Mouse (Mus musculus): ENCODE data around the gene Pou3f1. TPM values are rescaled to one million over a fixed set of nuclear protein-coding genes. Genes with fewer than 3 reads are reported as not detected.
"Not testable (repeated sequence)": the region's sequence is repeated elsewhere in the genome, so short reads cannot be mapped to it uniquely, and the experiment has no call there.

Gene Pou3f1
- total RNA-seq, 2 experiments from 2014 or later: not detected

DNA sequence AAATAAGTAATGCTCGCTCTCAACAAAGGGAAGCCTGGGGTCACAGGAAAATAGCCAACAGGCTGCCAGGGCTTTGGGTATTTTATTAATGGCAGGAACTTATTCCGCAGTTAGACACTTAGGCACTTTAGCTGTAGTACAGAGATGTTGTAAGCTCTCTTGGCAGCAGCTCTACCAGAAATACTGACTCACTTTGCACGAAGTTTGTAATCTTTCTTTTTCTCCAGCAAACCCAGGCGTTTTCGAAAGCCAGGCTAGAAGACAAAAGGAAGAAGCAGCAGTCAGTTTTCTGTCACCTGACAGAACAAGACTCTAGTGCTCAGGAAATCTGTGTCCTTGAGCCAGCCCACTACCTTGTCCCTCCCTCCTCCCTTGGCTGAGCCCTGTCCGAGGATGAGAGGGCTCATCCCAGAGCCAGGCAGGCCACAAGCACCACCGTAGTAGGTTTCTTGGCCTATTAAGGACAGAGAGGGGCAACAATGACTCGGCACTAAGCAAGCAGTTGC lies 29.3 kb downstream of the Pou3f1 start:
- ATAC-seq (replicated peaks; ENCODE audit: poor library complexity): no peak

DNA sequence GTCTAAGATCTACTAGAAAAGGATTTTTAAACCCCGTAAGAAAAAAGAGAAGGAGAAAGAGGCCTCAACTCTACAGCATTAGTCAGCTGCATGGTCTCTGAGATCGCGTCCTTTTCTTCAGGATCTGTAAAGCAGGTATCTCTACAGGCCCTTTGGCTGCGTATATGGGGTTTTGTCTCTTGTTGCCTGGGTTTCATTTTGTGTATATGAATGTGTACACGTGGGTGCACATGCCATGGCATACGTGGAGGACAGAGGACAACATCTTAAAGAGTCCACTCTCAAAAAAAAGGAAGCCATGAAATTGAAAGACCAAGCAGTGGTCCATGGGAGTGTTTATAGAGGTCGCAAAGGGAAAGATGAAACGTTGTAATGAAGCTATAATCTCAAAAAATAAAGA lies 34.8 kb downstream of the Pou3f1 start:
- ATAC-seq (replicated peaks; ENCODE audit: poor library complexity): no peak

DNA sequence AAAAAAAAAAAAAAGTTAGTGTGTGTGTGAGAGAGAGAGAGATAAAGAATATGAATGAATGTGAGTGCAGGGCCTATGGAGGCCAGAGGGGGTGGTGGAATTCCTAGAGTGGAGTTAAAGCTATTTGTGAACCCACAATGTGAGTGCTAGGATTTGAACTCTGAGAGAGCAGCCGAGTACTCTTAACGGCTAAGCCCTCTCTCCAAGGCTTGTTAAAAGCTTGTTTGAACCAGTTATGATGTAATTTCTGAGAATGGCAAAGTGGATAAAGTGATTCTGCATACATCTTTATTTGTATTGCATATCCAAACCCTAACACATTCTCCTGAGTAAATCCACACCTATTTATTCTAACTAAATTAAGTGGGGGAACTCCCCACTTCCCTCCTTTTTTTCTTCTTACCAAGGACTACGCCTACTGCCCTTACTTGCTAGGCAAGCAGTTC lies 35.8 kb downstream of the Pou3f1 start:
- ATAC-seq (replicated peaks; ENCODE audit: poor library complexity): no peak

DNA sequence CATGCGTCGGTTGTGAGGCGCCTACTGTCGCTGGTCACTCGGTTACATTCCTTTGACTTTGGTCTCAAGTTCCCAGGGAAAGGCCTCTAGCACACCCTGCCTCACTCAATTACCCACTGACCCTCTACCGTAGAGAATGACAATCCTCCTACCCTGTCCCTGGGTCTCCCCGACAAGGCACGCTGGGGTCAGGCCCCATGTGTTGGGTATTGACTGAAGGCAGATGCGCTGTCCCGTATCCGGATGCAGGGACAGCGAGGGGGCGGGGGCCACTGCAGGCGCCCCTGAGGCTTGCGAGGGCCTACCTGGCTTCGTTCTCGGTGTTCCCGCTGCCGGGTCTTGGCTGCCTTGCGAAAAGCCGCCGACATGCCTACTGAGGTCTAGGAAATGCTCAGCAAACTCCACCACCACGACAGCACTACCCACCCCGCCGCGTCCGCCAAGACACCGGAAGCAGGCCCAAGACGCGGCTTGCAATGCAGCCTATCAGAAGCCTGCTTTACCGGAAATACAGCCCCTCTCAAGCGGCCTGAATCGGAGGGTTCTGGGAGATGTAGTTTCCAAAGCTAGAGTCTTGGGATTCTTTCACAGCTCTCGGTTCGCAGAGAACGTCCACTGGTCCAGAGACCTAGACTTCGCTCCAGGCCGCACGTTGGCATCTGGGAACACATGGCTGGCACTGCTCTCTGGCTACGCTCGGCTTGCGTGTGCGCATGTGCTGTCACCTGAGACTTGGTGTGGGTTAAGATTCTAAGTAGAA lies 36.7 kb downstream of the Pou3f1 start, which contains the start of gene Utp11:
Gene Utp11, minus strand, starts transcription at position 466 of the 760 bp plus-strand sequence.
- peak; percentile 89 for ATAC-seq (replicated peaks; ENCODE audit: poor library complexity)

DNA sequence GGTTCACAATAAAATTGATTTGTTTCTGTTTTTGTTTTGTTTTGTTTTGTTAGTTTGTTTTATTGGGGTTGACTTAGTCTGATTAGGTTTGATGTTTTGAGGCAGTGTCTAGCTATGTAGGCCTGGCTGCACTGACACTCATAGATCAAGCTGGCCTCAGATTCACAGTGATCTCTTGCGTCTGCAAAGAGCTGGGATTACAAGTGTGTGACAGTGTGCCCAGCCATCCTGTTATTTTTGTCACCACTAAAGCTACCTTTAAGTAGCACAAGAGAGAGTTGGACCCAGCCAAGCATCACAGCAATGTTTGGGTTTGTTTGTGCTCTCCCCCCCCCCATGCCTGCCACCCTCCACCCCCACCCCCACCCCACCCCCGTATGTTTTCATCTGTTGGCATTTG lies 38.0 kb downstream of the Pou3f1 start:
- ATAC-seq (replicated peaks; ENCODE audit: poor library complexity): no peak

DNA sequence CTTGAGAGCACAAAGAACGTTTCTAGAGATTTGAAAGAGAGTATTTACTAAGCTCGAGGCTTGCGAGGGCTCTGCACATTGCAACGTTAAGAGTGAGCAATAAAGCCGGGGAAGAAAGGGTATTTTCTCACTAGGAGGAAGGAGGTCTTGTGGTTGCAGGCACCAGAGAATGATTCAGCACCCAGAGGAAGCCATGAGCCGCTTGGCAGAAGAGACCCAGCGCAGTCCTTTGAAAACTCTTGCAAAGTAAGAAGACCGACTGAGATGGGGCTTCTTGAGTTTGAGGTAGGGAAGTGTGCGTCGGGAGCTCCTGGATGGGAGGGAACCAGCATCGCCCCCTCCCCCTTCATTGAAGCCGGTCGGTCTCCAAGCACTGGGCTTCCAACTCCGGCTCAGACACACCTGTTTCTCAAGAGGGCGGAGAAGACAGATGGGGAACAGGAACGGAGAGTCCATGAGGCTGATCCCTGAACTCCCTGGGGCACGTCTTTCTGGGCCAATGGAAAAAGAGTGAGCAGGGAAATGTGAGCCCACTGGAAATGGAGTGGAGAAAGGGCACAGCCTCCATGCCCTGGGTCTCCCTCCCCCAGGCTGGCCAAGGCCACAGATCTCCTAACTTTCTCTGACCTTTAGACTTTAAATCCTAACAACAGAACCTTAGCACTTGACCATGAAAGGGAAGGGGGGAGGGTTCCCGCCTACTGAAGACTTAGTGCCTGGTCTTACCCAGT lies 39.3 kb downstream of the Pou3f1 start:
- peak; percentile 27 for ATAC-seq (replicated peaks; ENCODE audit: poor library complexity)

DNA sequence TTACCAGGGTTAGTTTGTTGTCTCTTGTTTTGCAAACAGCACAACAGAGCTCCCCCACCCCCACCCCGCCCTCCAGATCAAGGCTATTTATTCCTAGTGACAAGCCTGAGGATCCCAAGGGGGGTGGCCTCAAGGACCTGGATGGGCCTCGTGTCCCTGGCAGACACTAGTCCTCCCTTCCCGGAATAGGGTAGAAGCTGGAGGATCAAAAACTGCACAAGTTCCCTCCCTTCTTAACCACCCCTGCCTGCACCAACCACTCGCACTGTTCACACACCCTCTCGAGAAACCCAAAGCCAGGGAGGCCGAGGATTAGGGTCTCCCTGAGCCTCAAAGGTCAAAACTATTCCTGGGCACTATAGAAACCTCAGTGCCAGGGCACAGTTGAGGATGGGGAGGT lies 43.2 kb downstream of the Pou3f1 start:
- no peak for ATAC-seq (replicated peaks; ENCODE audit: poor library complexity)

DNA sequence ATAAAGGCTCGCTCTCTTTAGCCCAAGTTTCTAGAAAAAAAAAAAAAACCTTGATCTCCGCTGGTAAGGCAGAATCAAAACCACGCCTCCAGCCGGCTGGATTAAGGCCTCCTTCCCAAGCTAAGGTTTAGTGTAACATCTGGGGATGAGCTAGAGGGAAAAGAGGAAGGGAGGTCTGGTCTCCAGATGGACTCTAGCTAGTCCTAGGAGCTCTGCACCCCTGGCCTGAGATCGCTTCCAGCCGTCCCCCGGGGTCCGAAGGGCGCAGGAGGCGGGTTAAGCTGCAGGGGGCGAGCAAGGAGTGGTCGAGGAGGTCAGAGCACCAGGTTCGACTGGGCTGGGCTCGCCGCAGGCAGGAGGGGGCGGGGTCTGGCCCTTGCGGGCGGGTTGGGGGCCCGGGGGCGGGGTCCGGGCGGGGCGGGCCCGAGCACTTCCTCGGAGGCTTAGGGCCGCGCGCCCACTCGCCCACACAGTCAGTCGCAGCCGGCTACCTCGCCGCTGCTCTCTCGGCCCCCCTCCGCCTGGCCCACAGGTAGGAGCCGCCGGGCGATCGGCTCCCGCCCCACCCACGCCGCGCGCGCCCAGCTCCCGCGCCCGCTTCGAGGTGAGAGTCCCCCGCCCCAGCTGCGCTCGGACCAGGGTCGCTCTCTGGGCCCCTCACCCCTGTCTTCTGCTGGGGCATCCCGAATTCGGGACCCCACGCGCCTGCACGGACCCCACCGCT lies 43.8 kb downstream of the Pou3f1 start, which contains the start of gene Fhl3:
Gene Fhl3, plus strand, starts transcription at position 454 of the 724 bp plus-strand sequence.
- ATAC-seq (replicated peaks; ENCODE audit: poor library complexity): peak; percentile 21

DNA sequence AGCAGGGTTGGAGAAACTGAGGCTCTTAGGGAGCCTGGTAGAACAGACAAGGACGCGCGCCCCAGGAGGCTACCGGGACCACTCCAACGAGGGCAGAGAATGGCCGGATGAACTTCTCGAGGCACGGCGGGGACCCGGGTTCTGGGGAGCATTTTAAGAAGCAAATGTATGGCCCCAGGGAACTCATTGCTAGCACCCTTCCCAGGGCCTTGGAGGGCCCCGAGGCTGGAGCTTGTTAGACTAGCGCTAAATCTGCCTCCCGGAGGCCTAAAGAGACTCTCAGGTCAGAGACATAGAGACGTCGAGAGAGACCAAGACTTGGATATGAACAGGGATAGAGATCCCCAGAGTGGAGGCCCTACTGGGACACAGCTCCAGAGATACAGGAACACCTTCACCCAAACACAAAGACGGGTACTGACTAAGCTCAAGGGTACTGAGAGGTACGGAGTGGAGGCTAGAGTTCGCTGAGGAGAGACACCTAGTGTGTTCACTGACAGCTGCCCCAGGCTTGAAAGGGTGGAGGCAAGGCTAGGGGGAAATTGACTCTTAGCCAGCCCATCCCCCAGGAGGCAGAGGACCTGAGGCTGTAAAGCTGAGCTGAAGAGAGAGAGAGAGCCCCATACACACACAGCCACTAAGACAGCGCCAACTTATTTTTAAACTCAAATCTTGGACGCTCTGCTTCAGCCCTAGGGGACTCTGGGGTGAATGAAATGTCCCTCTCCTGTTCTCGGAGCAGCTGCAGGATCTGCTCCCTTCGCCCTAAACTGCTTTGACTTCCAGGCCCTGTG lies 44.6 kb downstream of the Pou3f1 start:
- peak; percentile 21 for ATAC-seq (replicated peaks; ENCODE audit: poor library complexity)

DNA sequence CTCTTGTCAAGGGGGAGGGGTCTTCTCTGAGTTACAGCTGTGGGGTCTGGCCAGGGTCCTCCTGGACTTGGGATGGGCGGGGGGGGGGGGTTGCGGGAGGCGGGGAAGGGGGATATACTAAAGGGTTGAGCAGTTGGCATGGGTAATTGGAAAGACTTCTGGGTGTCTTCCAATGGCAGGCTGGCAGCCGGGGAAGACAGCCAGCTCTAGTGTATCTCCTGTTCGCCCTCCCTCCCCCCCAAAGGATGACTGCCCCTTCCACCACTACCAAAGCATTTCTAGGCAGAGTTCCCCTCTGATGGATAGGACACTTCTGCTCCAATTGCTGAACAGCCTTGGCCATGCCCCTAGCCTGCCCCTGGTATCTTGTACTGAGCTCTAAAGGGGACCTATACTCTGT lies 45.3 kb downstream of the Pou3f1 start:
- ATAC-seq (replicated peaks; ENCODE audit: poor library complexity): no peak

DNA sequence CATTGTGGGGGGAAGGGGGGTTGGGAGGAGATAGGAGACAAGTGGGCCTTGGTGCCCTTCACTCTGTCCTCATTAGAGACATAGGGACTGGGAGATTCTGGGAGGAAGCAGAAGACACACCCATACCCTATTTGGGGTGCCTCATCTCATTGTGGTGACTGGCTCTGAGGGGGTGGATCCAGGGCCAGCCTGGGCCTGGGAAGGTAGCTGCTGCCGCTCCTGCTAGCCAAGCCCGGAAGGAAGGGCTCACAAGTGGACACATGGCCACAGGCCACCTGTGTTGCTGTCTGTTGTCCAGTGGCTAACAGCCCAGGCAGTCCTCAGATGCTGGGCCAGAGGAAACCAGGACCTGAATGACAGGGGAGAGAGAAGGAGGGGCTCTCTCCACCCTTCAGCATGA lies 46.8 kb downstream of the Pou3f1 start:
- ATAC-seq (replicated peaks; ENCODE audit: poor library complexity): 0 out of 2 replicates have a peak, but pooled peaks have one; percentile 13

DNA sequence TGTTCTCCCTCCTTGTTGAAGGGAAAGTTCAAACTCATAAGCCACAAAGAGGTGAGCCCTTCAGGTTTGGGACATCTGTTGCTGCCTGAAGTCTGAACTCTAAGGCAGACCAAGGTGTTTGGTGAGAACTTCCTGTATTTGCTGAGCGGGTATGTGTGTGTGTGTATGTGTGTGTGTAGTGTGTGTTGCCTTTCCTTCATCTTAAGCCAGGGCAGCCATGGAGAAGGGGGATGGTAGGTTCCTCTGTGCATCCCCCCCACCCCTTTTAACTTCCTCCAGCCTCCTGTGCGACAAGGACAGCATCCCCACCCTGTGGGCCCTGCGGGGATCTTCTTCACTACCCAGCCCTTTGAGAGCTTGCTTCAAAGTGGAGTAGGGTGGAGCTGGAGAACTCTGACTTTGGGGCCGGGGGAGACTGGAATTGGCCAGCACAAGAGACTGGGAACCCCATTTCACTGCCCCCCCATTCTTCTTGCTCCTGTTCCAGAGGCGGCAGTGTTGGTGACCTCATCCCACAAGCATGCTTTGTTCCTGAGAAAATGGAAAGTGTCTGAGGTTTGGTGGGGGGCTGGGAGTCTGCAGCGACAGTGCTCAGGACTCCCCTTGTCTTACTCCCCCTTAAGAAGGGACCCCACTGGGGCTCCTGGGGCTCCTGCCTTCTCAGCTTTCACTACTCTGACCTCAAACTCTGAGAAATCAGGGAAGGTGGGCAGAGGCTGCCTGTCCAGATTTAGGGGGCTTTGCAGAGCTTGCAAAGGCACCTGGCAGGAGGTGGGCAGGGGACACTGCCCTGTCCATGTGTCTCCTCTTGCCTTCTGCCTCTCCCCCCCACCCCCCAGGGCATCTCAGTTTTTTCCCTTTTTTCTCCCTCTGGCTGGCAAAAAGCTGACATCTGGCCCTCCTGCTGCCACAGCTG lies 47.5 kb downstream of the Pou3f1 start:
- no peak for ATAC-seq (replicated peaks; ENCODE audit: poor library complexity)

DNA sequence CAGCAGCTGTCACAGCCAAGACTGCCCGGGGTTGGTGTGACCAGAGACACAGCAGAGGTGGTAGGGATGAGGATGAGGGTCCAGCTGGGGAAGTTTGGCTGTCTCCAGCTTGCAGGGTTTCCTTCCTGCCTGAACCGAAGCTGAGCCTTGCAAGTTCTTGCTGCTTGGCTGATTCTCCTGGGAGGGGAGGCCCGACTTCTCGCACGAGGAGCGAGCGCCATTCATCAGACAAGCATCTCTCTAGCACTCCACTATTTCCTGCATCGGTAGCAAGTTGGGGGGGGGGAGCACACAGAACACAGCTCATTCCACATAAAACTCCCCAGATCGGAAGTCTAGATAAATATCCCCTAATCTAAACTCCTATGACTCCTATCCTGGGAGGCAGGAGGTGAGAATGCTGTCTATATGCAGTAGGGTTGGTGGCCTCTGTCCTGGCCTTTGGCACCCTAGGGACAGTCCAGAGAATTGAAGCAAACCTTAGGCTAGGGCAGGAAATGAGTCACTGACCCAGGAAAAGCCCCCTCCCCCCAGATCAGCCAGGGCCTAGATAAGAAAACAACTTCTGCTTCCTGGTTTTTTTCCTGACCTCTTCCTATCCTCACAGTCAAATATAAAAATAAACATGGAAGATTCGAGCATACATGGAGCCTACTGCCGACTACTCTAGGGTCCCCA lies 48.3 kb downstream of the Pou3f1 start:
- ATAC-seq (replicated peaks; ENCODE audit: poor library complexity): no peak

DNA sequence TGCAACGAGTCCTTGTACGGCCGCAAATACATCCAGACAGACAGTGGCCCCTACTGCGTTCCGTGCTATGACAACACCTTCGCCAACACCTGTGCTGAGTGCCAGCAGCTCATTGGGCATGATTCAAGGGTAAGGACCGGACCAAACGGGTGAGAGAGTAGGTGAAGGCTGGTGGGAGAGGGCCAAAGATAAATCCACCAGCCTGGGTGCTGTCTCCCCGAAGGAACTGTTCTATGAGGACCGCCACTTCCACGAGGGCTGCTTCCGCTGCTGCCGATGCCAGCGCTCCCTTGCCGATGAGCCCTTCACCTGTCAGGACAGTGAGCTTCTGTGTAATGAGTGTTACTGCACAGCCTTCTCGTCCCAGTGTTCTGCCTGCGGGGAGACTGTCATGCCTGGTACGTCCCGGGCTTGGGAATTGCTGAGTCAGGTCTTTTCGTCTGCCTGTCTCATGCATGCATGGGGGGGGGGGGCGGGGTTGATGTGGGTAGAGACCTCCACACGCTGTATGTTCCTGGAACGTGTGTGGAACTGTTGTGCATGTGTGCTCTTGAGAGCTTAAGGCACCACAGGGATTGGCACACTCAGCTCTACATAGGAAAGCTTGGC lies 49.2 kb downstream of the Pou3f1 start:
- no peak for ATAC-seq (replicated peaks; ENCODE audit: poor library complexity)

DNA sequence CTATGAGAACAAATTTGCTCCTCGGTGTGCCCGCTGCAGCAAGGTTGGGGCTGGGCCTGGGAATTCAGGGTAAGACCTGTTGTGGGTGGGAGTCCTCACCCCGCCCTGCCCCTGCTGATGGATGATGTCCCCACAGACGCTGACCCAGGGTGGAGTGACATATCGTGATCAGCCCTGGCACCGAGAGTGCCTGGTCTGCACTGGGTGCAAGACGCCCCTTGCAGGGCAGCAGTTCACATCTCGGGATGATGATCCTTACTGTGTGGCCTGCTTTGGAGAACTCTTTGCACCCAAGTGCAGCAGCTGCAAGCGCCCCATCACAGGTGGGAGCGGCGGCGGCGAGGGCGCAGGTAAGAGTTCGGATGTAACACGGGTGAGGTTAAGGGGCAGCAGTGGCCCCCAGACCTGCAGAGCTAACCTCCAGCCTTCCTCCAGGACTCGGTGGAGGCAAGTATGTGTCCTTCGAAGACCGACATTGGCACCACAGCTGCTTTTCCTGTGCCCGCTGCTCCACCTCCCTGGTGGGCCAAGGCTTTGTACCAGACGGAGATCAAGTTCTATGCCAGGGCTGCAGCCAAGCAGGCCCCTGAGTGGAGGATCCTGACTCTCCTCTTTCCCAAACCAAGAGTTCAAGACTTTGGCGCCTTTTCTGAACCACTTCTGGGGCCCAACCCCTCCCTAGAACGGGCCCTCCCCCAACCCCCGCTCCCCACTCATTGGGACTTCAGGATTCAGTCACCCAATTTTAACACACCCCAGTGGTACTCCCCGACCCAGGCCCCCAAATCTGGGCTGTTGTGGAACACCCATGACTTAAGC lies 51.0 kb downstream of the Pou3f1 start:
- not testable (repeated sequence) for ATAC-seq (replicated peaks; ENCODE audit: poor library complexity)

DNA sequence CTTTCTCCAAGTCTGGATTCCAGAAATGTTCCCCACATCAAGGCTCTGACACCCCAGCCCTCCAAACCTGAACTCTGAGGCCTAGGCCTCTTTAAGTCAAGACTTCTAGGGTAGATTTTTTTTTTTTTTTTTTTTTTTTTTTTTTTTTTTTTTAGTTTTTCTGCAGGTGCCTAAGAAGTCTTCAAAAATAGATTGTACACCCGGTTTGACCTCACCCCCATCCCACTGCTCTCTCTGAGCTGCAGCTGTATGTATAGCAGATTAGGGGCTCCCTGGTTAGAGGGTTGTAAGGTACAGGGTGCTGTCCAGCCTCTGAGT lies 51.6 kb downstream of the Pou3f1 start:
- ATAC-seq (replicated peaks; ENCODE audit: poor library complexity): not testable (repeated sequence)
